Comparison of ENCODE assay signal across 24 mouse cellular contexts in genomic region chr8:47902704-47903103, GRCm38 (mm10).
DNase-seq lines count a peak whose midpoint lies in the region; ATAC-seq and TF ChIP-seq lines count a peak whose summit lies in the region.
"Had no signal": no experiment of that assay in that cellular context is flagged by ENCODE, and none has a peak within 500 bp of the region (broad histone marks: within the 10 kb centered on the region; RNA-seq: fewer than 3 reads in every experiment).

No protein-coding gene starts in this region.

- ATAC-seq in lung, postnatal 0 days = peak; percentile 95
- ATAC-seq: activated CD4-positive, CD25-positive, alpha-beta regulatory T cell, adult 4 months; CD4-positive, CD25-positive, alpha-beta regulatory T cell, adult 4 months; forebrain, embryonic 13.5 days; forebrain, embryonic 15.5 days; Patski had no signal

- DNase-seq in heart, adult 11 months = peak; percentile 55
- DNase-seq in heart, postnatal 10 days = no peak
- DNase-seq in lung, postnatal 0 days (ENCODE audit: low spot score) = peak; percentile 88
- DNase-seq in lung, postnatal 14 days = no peak
- peak; percentile 60 for DNase-seq in lung, postnatal 36 days
- DNase-seq in lung, postnatal 10 days = no peak
- DNase-seq: adrenal gland, adult 8-10 months; adrenal gland, postnatal 14 days; adrenal gland, postnatal 36 days; B cell, adult 2 months; cerebellum, adult 11-12 months; cerebellum, adult 2 months; cerebellum, adult 9-10 months; cerebellum, postnatal 10 days; cerebellum, postnatal 25 days had no signal

- intact Hi-C loops in heart, postnatal 10 days (cut with DNase I) = no loop called here

- TF ChIP-seq CTCF in lung, postnatal 0 days (IDR thresholded peaks at IDR 0.05) = no peak

- no peak overlapping the region for H3K9ac ChIP-seq in lung, postnatal 0 days (replicated peaks; ENCODE audit: low read depth)
- H3K9ac ChIP-seq: embryonic facial prominence, embryonic 12.5 days; forebrain, embryonic 13.5 days; forebrain, embryonic 15.5 days had no signal

- no peak overlapping the region for H3K4me3 ChIP-seq in lung, postnatal 0 days (ENCODE audit: low read depth, low read length)
- H3K4me3 ChIP-seq: embryonic facial prominence, embryonic 10.5 days; embryonic facial prominence, embryonic 12.5 days; forebrain, embryonic 13.5 days; forebrain, embryonic 15.5 days had no signal

- H3K27me3 ChIP-seq in lung, postnatal 0 days (replicated peaks; ENCODE audit: insufficient read depth, low read length) = no peaks in the 10 kb centered on the region
- H3K27me3 ChIP-seq: CH12.LX; embryonic facial prominence, embryonic 12.5 days; forebrain, embryonic 13.5 days; forebrain, embryonic 15.5 days; Patski had no signal

- H3K36me3 ChIP-seq in lung, postnatal 0 days (ENCODE audit: insufficient read depth, low read length) = 0 out of 2 replicates have a peak, but pooled peaks cover 9% of the 10 kb centered on the region
- H3K36me3 ChIP-seq: forebrain, embryonic 15.5 days had no signal

- H3K4me2 ChIP-seq in lung, postnatal 0 days (replicated peaks; ENCODE audit: low read depth, low read length) = no peak overlapping the region
- H3K4me2 ChIP-seq: embryonic facial prominence, embryonic 12.5 days; forebrain, embryonic 13.5 days; forebrain, embryonic 15.5 days had no signal

- no peak overlapping the region for H3K27ac ChIP-seq in lung, postnatal 0 days (ENCODE audit: low read length)
- H3K27ac ChIP-seq: embryonic facial prominence, embryonic 10.5 days; embryonic facial prominence, embryonic 12.5 days; forebrain, embryonic 13.5 days; forebrain, embryonic 15.5 days had no signal

- H3K9me3 ChIP-seq in lung, postnatal 0 days (ENCODE audit: low read length) = no peaks in the 10 kb centered on the region
- H3K9me3 ChIP-seq: embryonic facial prominence, embryonic 10.5 days; embryonic facial prominence, embryonic 12.5 days; forebrain, embryonic 13.5 days; forebrain, embryonic 15.5 days; G1E had no signal

- 57% methylated on average over 3 of the region's 3 CpGs for WGBS in lung, postnatal 0 days

- 0 out of 2 replicates have a peak, but pooled peaks cover 3% of the 10 kb centered on the region for H3K4me1 ChIP-seq in lung, postnatal 0 days (ENCODE audit: insufficient read depth, low read depth, low read length)
- H3K4me1 ChIP-seq: embryonic facial prominence, embryonic 12.5 days; forebrain, embryonic 13.5 days; forebrain, embryonic 15.5 days had no signal

- peak; percentile 76; the same call in 1 of the 2 replicates for TF ChIP-seq EP300 in lung, postnatal 0 days (IDR thresholded peaks at IDR 0.05)

Comparison
In these comparisons a context has a peak if more than half of its experiments do, and no peak if none do; other contexts are left out.
1. DNase-seq: peak in heart, adult 11 months (single experiment), lung, postnatal 0 days (single experiment) and lung, postnatal 36 days (single experiment); none in heart, postnatal 10 days (0 of 2), lung, postnatal 14 days (single experiment) and lung, postnatal 10 days (single experiment).